Mouse (Mus musculus): ENCODE measurements around the gene Spsb2. TPM values are rescaled to one million over a fixed set of nuclear protein-coding genes. Genes with fewer than 3 reads are reported as not detected.
"Not testable (repeated sequence)": the region's sequence is repeated elsewhere in the genome, so short reads cannot be mapped to it uniquely, and the experiment has no call there.

Spsb2 gene
- total RNA-seq, 4 experiments from 2014 or later: 27.0 to 37.4 (median 33.6) TPM

GRCm38 (mm10) chr6:124817563-124817962, 9.1 kb downstream of the Spsb2 start:
- DNase-seq: no peak

GRCm38 (mm10) chr6:124817971-124818370, 9.5 kb downstream of the Spsb2 start:
- no peak for DNase-seq

GRCm38 (mm10) chr6:124820891-124821290, 12.4 kb downstream of the Spsb2 start:
- DNase-seq: no peak

GRCm38 (mm10) chr6:124822049-124822448, 13.6 kb downstream of the Spsb2 start:
- DNase-seq: no peak

GRCm38 (mm10) chr6:124828101-124828592, 19.7 kb downstream of the Spsb2 start:
- peak; percentile 65 for DNase-seq

- DNase-seq: peak; percentile 99
Measured at GRCm38 (mm10) chr6:124828868-124829798, 20.7 kb downstream of the Spsb2 start, which contains the start of the genes Usp5 and Cdca3. Gene Usp5 (minus strand): TSS chr6:124829484. Gene Cdca3 (plus strand): TSS chr6:124829547.

- peak; percentile 93 for DNase-seq
Measured at GRCm38 (mm10) chr6:124829799-124830700, 21.6 kb downstream of the Spsb2 start.

GRCm38 (mm10) chr6:124831199-124831598, 22.7 kb downstream of the Spsb2 start:
- not testable (repeated sequence) for DNase-seq

GRCm38 (mm10) chr6:124831649-124832048, 23.2 kb downstream of the Spsb2 start:
- DNase-seq: no peak

GRCm38 (mm10) chr6:124834512-124835081, 26.1 kb downstream of the Spsb2 start:
- DNase-seq: no peak

- no peak for DNase-seq
Measured at GRCm38 (mm10) chr6:124835531-124835930, 27.1 kb downstream of the Spsb2 start.

GRCm38 (mm10) chr6:124836411-124836810, 27.9 kb downstream of the Spsb2 start:
- no peak for DNase-seq

GRCm38 (mm10) chr6:124839805-124840204, 31.3 kb downstream of the Spsb2 start:
- DNase-seq: no peak

- DNase-seq: no peak
Measured at GRCm38 (mm10) chr6:124840241-124841167, 32.0 kb downstream of the Spsb2 start, which contains the start of gene Gnb3. Gene Gnb3 (minus strand): TSS chr6:124840275.

GRCm38 (mm10) chr6:124847305-124847704, 38.8 kb downstream of the Spsb2 start:
- peak; percentile 78 for DNase-seq

- DNase-seq: no peak
Measured at GRCm38 (mm10) chr6:124850535-124850934, 42.1 kb downstream of the Spsb2 start.

GRCm38 (mm10) chr6:124854647-124855046, 46.2 kb downstream of the Spsb2 start:
- DNase-seq: no peak

GRCm38 (mm10) chr6:124856321-124856720, 47.9 kb downstream of the Spsb2 start:
- no peak for DNase-seq

GRCm38 (mm10) chr6:124856916-124857839, 48.7 kb downstream of the Spsb2 start, which contains the start of gene P3h3:
Gene P3h3 (minus strand): TSS chr6:124857752.
- DNase-seq: peak; percentile 72

All from adrenal gland, adult 8-10 months (tissue).